Mouse (Mus musculus): ENCODE results near the gene Nfatc2ip. TPM values are rescaled to one million over a fixed set of nuclear protein-coding genes. Genes with fewer than 3 reads are reported as not detected.

Gene Nfatc2ip
- polyA plus RNA-seq, 1 experiment from 2014 or later = 1.8 TPM

GRCm38 (mm10) chr7:126434726-126435125 is 38.2 kb upstream of the Nfatc2ip start:
- Histone ChIP-seq H3K4me3 (ENCODE audit: low read depth, low read length) (no peak overlapping the region), H3K27ac (ENCODE audit: low read depth, low read length) (no peak overlapping the region), H3K9ac (ENCODE audit: low read depth, low read length) (no peak overlapping the region), H3K9me3 (replicated peaks; ENCODE audit: control insufficient read depth, low read length) (no peaks in the 10 kb centered on the region), H3K36me3 (ENCODE audit: control insufficient read depth, insufficient read depth, low read length) (no peaks in the 10 kb centered on the region), H3K4me1 (ENCODE audit: control insufficient read depth, insufficient read depth, low read length) (peaks cover under 1% of the 10 kb centered on the region), H3K4me2 (no peak overlapping the region), H3K27me3 (ENCODE audit: control insufficient read depth, insufficient read depth, low read length) (no peaks in the 10 kb centered on the region)
- no peak for ATAC-seq (replicated peaks; ENCODE audit: insufficient number of reproducible peaks, low FRiP score, low TSS enrichment)
- WGBS (ENCODE audit: insufficient replicate concordance) = 84% methylated on average over 7 of the region's 7 CpGs

GRCm38 (mm10) chr7:126430167-126430566 is 33.6 kb upstream of the Nfatc2ip start:
- no peaks in the 10 kb centered on the region for H3K9me3 ChIP-seq (replicated peaks; ENCODE audit: control insufficient read depth, low read length)
- peaks cover 12% of the 10 kb centered on the region for H3K4me1 ChIP-seq (ENCODE audit: control insufficient read depth, insufficient read depth, low read length)
- no peak overlapping the region for H3K27ac ChIP-seq (ENCODE audit: low read depth, low read length)
- no peaks in the 10 kb centered on the region for H3K36me3 ChIP-seq (ENCODE audit: control insufficient read depth, insufficient read depth, low read length)
- no peak for ATAC-seq (replicated peaks; ENCODE audit: insufficient number of reproducible peaks, low FRiP score, low TSS enrichment)
- H3K4me3 ChIP-seq (ENCODE audit: low read depth, low read length) = no peak overlapping the region
- H3K27me3 ChIP-seq (ENCODE audit: control insufficient read depth, insufficient read depth, low read length) = no peaks in the 10 kb centered on the region
- H3K4me2 ChIP-seq = no peak overlapping the region
- H3K9ac ChIP-seq (ENCODE audit: low read depth, low read length) = no peak overlapping the region

- no peaks in the 10 kb centered on the region for H3K9me3 ChIP-seq (replicated peaks; ENCODE audit: control insufficient read depth, low read length)
- 39% methylated on average over 15 of the region's 15 CpGs for WGBS (ENCODE audit: insufficient replicate concordance)
- H3K4me2 ChIP-seq = peak overlapping the region; percentile 78
- no peaks in the 10 kb centered on the region for H3K27me3 ChIP-seq (ENCODE audit: control insufficient read depth, insufficient read depth, low read length)
- no peaks in the 10 kb centered on the region for H3K36me3 ChIP-seq (ENCODE audit: control insufficient read depth, insufficient read depth, low read length)
- H3K27ac ChIP-seq (ENCODE audit: low read depth, low read length) = no peak overlapping the region
- peak overlapping the region; percentile 58 for H3K4me3 ChIP-seq (ENCODE audit: low read depth, low read length)
- peaks cover 12% of the 10 kb centered on the region for H3K4me1 ChIP-seq (ENCODE audit: control insufficient read depth, insufficient read depth, low read length)
- H3K9ac ChIP-seq (ENCODE audit: low read depth, low read length) = peak overlapping the region; percentile 87; the same call in 1 of the 2 replicates
- ATAC-seq (replicated peaks; ENCODE audit: insufficient number of reproducible peaks, low FRiP score, low TSS enrichment) = 0 out of 2 replicates have a peak, but pooled peaks have one; percentile 3
Observed at GRCm38 (mm10) chr7:126429503-126429898, 33.0 kb upstream of the Nfatc2ip start.

- Histone ChIP-seq H3K4me2 (peak within 1 kb of the TSS; percentile 78), H3K4me3 (ENCODE audit: low read depth, low read length) (peak within 1 kb of the TSS; percentile 58), H3K36me3 (ENCODE audit: control insufficient read depth, insufficient read depth, low read length) (no peaks in the 10 kb centered on the region), H3K27me3 (ENCODE audit: control insufficient read depth, insufficient read depth, low read length) (no peaks in the 10 kb centered on the region), H3K9me3 (replicated peaks; ENCODE audit: control insufficient read depth, low read length) (no peaks in the 10 kb centered on the region), H3K4me1 (ENCODE audit: control insufficient read depth, insufficient read depth, low read length) (peaks cover 12% of the 10 kb centered on the region), H3K9ac (ENCODE audit: low read depth, low read length) (peak within 1 kb of the TSS; percentile 87), H3K27ac (ENCODE audit: low read depth, low read length) (peak within 1 kb of the TSS; percentile 90)
- peak; percentile 92 for ATAC-seq (replicated peaks; ENCODE audit: insufficient number of reproducible peaks, low FRiP score, low TSS enrichment)
- WGBS (ENCODE audit: insufficient replicate concordance) = under 1% methylated on average over 79 of the region's 82 CpGs
Observed at GRCm38 (mm10) chr7:126428631-126429502, 32.3 kb upstream of the Nfatc2ip start, which contains the start of gene Rabep2. Gene Rabep2 (plus strand): TSS chr7:126428759.

GRCm38 (mm10) chr7:126428154-126428553 is 31.6 kb upstream of the Nfatc2ip start:
- Histone ChIP-seq H3K9me3 (replicated peaks; ENCODE audit: control insufficient read depth, low read length) (no peaks in the 10 kb centered on the region), H3K36me3 (ENCODE audit: control insufficient read depth, insufficient read depth, low read length) (no peaks in the 10 kb centered on the region), H3K4me3 (ENCODE audit: low read depth, low read length) (peak overlapping the region; percentile 58), H3K27me3 (ENCODE audit: control insufficient read depth, insufficient read depth, low read length) (no peaks in the 10 kb centered on the region), H3K4me2 (peak overlapping the region; percentile 78), H3K4me1 (ENCODE audit: control insufficient read depth, insufficient read depth, low read length) (peaks cover 12% of the 10 kb centered on the region), H3K9ac (ENCODE audit: low read depth, low read length) (peak overlapping the region; percentile 87), H3K27ac (ENCODE audit: low read depth, low read length) (peak overlapping the region; percentile 90)
- WGBS (ENCODE audit: insufficient replicate concordance) = 11% methylated on average over 4 of the region's 4 CpGs
- ATAC-seq (replicated peaks; ENCODE audit: insufficient number of reproducible peaks, low FRiP score, low TSS enrichment) = no peak

GRCm38 (mm10) chr7:126427323-126427860 is 30.9 kb upstream of the Nfatc2ip start:
- Histone ChIP-seq H3K9me3 (replicated peaks; ENCODE audit: control insufficient read depth, low read length) (no peaks in the 10 kb centered on the region), H3K27me3 (ENCODE audit: control insufficient read depth, insufficient read depth, low read length) (no peaks in the 10 kb centered on the region), H3K36me3 (ENCODE audit: control insufficient read depth, insufficient read depth, low read length) (no peaks in the 10 kb centered on the region), H3K4me1 (ENCODE audit: control insufficient read depth, insufficient read depth, low read length) (peaks cover 12% of the 10 kb centered on the region), H3K4me2 (no peak overlapping the region; the same call in 1 of the 2 replicates), H3K27ac (ENCODE audit: low read depth, low read length) (no peak overlapping the region), H3K9ac (ENCODE audit: low read depth, low read length) (no peak overlapping the region), H3K4me3 (ENCODE audit: low read depth, low read length) (no peak overlapping the region)
- WGBS (ENCODE audit: insufficient replicate concordance) = 37% methylated on average over 13 of the region's 13 CpGs
- no peak for ATAC-seq (replicated peaks; ENCODE audit: insufficient number of reproducible peaks, low FRiP score, low TSS enrichment)

- Histone ChIP-seq H3K4me3 (ENCODE audit: low read depth, low read length) (no peak overlapping the region), H3K4me1 (ENCODE audit: control insufficient read depth, insufficient read depth, low read length) (peaks cover 7% of the 10 kb centered on the region; the same call in 1 of the 2 replicates), H3K9ac (ENCODE audit: low read depth, low read length) (no peak overlapping the region), H3K4me2 (no peak overlapping the region), H3K27me3 (ENCODE audit: control insufficient read depth, insufficient read depth, low read length) (no peaks in the 10 kb centered on the region), H3K36me3 (ENCODE audit: control insufficient read depth, insufficient read depth, low read length) (no peaks in the 10 kb centered on the region), H3K27ac (ENCODE audit: low read depth, low read length) (no peak overlapping the region), H3K9me3 (replicated peaks; ENCODE audit: control insufficient read depth, low read length) (no peaks in the 10 kb centered on the region)
- no peak for ATAC-seq (replicated peaks; ENCODE audit: insufficient number of reproducible peaks, low FRiP score, low TSS enrichment)
- 74% methylated on average over 6 of the region's 6 CpGs for WGBS (ENCODE audit: insufficient replicate concordance)
Observed at GRCm38 (mm10) chr7:126424161-126424560, 27.6 kb upstream of the Nfatc2ip start.

- 68% methylated on average over 5 of the region's 5 CpGs for WGBS (ENCODE audit: insufficient replicate concordance)
- Histone ChIP-seq H3K4me2 (no peak overlapping the region), H3K27me3 (ENCODE audit: control insufficient read depth, insufficient read depth, low read length) (no peaks in the 10 kb centered on the region), H3K9me3 (replicated peaks; ENCODE audit: control insufficient read depth, low read length) (no peaks in the 10 kb centered on the region), H3K9ac (ENCODE audit: low read depth, low read length) (no peak overlapping the region), H3K27ac (ENCODE audit: low read depth, low read length) (no peak overlapping the region), H3K4me1 (ENCODE audit: control insufficient read depth, insufficient read depth, low read length) (no peaks in the 10 kb centered on the region), H3K4me3 (ENCODE audit: low read depth, low read length) (no peak overlapping the region), H3K36me3 (ENCODE audit: control insufficient read depth, insufficient read depth, low read length) (no peaks in the 10 kb centered on the region)
- no peak for ATAC-seq (replicated peaks; ENCODE audit: insufficient number of reproducible peaks, low FRiP score, low TSS enrichment)
Observed at GRCm38 (mm10) chr7:126421756-126422155, 25.2 kb upstream of the Nfatc2ip start.
